Mouse (Mus musculus) ES-Bruce4 (cell line): Measurements from ENCODE around the gene Agt. TPM values are rescaled to one million over a fixed set of nuclear protein-coding genes. Genes with fewer than 3 reads are reported as not detected.

Experiments used
- H3K27ac ChIP-seq: 2 replicates; pipeline ENCODE4 v1.5.1; 2012; ENCODE audit warnings: low read length, inconsistent platforms; ENCODE audit not compliant: insufficient read depth
- H3K27me3 ChIP-seq: 2 replicates; pipeline ENCODE4 v1.6.1; 2012; ENCODE audit warnings: mild to moderate bottlenecking, low read length, inconsistent platforms; ENCODE audit not compliant: control insufficient read depth, poor library complexity, insufficient read depth, severe bottlenecking
- H3K36me3 ChIP-seq: 2 replicates; pipeline ENCODE4 v1.6.1; 2012; ENCODE audit warnings: inconsistent platforms, mild to moderate bottlenecking, low read length, moderate library complexity; ENCODE audit not compliant: control insufficient read depth, poor library complexity, insufficient read depth, severe bottlenecking
- H3K4me1 ChIP-seq: one replicate; pipeline ENCODE4 v1.8.1; 2011; ENCODE audit warnings: low read length; ENCODE audit not compliant: control insufficient read depth, insufficient read depth
- H3K4me3 ChIP-seq: 2 replicates; pipeline ENCODE4 v1.5.1; 2011; ENCODE audit warnings: low read depth, mild to moderate bottlenecking, low read length
- H3K9ac ChIP-seq: 2 replicates; pipeline ENCODE4 v1.6.1; 2012; ENCODE audit warnings: low read depth, mild to moderate bottlenecking, inconsistent platforms; ENCODE audit not compliant: poor library complexity, severe bottlenecking
- H3K9me3 ChIP-seq: replicated peaks from 2 replicates; pipeline ENCODE4 v1.6.1; 2012; ENCODE audit warnings: mild to moderate bottlenecking, low read length, inconsistent platforms; ENCODE audit not compliant: control insufficient read depth, poor library complexity, insufficient read depth, severe bottlenecking
- CTCF ChIP-seq: IDR thresholded peaks from one replicate; pipeline ENCODE4 v1.8.1; 2011; ENCODE audit warnings: low read depth, low read length
- EP300 ChIP-seq: IDR thresholded peaks from 2 replicates; pipeline ENCODE4 v1.6.1; 2011; ENCODE audit warnings: low read depth, low read length; ENCODE audit not compliant: insufficient read depth
- POLR2A ChIP-seq: IDR thresholded peaks from one replicate; pipeline ENCODE4 v1.8.1; 2011; ENCODE audit warnings: low read length; ENCODE audit not compliant: insufficient read depth
- polyA plus RNA-seq: library from polyadenylated mRNA; stranded (reverse); fragments of >200 nt; gene quantifications from 2 replicates; pipeline ENCODE4 v1.2.4, GENCODE M21; 2011; ENCODE audit warnings: low read depth; ENCODE audit not compliant: missing spikeins, insufficient read depth, insufficient read length

Gene Agt
- polyA plus RNA-seq, 1 experiment: not detected

- Histone ChIP-seq H3K27ac (no peak overlapping the region), H3K4me1 (no peaks in the 10 kb centered on the region), H3K36me3 (no peaks in the 10 kb centered on the region), H3K9ac (no peak overlapping the region), H3K4me3 (no peak overlapping the region), H3K9me3 (no peaks in the 10 kb centered on the region; the same call in 1 of the 2 replicates), H3K27me3 (no peaks in the 10 kb centered on the region)
- TF ChIP-seq EP300: no peak
- no peak for TF ChIP-seq POLR2A
- TF ChIP-seq CTCF: no peak
Measured at GRCm38 (mm10) chr8:124508321-124508695, 61.2 kb downstream of the Agt start.

GRCm38 (mm10) chr8:124507572-124508320 lies 61.8 kb downstream of the Agt start:
- H3K9me3 ChIP-seq: no peaks in the 10 kb centered on the region; the same call in 1 of the 2 replicates
- TF ChIP-seq POLR2A (no peak), CTCF (no peak)
- no peak overlapping the region for H3K4me3 ChIP-seq

More at GRCm38 (mm10) chr8:124507572-124508320, 61.8 kb downstream of the Agt start:
- Histone ChIP-seq H3K27me3 (no peaks in the 10 kb centered on the region), H3K36me3 (no peaks in the 10 kb centered on the region), H3K27ac (peak overlapping the region; percentile 49; the same call in 1 of the 2 replicates), H3K4me1 (no peaks in the 10 kb centered on the region), H3K9ac (no peak overlapping the region)

Other genes starting within 250 kb of the Agt start
- gene Pgbd5, start 130.0 kb downstream of the Agt start, polyA plus RNA-seq: 3.6 and 4.0 TPM in 2 replicates
- 21.5 and 22.1 TPM in 2 replicates for gene Cog2, start 48.9 kb downstream of the Agt start, polyA plus RNA-seq
- gene Capn9, start 6.4 kb upstream of the Agt start, polyA plus RNA-seq: not detected in 2 replicates
- 25.9 and 31.4 TPM in 2 replicates for gene 2310022B05Rik, start 93.7 kb upstream of the Agt start, polyA plus RNA-seq
- 57.1 and 59.4 TPM in 2 replicates for gene Ttc13, start 152.3 kb upstream of the Agt start, polyA plus RNA-seq
- 25.4 and 28.8 TPM in 2 replicates for gene Arv1, start 152.4 kb upstream of the Agt start, polyA plus RNA-seq
- 6.9 and 8.0 TPM in 2 replicates for gene Fam89a, start 182.1 kb upstream of the Agt start, polyA plus RNA-seq
- 9.1 and 9.4 TPM in 2 replicates for gene Trim67, start 223.4 kb upstream of the Agt start, polyA plus RNA-seq